Mouse (Mus musculus): ENCODE results near the gene Ptn.

DNA sequence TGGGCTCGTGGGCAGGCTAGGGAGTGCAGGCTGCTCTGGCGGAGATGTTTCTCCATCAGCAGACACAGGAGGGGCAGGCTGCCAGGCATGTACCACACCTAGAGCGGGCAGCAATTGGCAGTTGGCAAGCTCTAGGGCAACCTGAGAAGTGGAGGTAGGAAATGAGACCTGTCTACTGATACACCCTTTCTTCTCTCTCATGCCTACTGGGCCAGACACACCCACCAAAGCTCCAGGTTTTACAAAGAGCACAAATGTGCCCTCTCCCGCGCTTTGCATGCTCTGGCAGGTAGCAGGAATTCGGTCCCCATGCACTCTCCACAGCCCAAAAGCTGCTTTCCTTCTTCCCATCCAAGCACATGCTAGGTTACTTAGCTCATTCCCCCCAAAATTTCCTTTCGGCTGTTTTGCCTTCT lies 701 bp downstream of the Ptn start:
- TF ChIP-seq CTCF (IDR thresholded peaks at IDR 0.05; ENCODE audit: low read depth) (no peak), EP300 (IDR thresholded peaks at IDR 0.05; ENCODE audit: low read depth) (no peak)
